Mouse (Mus musculus): ENCODE measurements around the gene Wdr18.

Gene Wdr18

GRCm38 (mm10) chr10:79979401-79980155 lies 19.6 kb downstream of the Wdr18 start:
- no peak for DNase-seq

- DNase-seq: no peak
Observed at GRCm38 (mm10) chr10:79983205-79983604, 23.3 kb downstream of the Wdr18 start.

GRCm38 (mm10) chr10:79983670-79984069 lies 23.7 kb downstream of the Wdr18 start:
- DNase-seq: peak; percentile 83

GRCm38 (mm10) chr10:79984195-79984816 lies 24.4 kb downstream of the Wdr18 start, which contains the start of gene Tmem259:
Tmem259 (minus strand) TSS chr10:79984330.
- peak; percentile 94 for DNase-seq

GRCm38 (mm10) chr10:79984871-79985270 lies 24.9 kb downstream of the Wdr18 start:
- peak; percentile 99 for DNase-seq

- DNase-seq: peak; percentile 65
Observed at GRCm38 (mm10) chr10:79985334-79986231, 25.6 kb downstream of the Wdr18 start.

GRCm38 (mm10) chr10:79986232-79986878 lies 26.4 kb downstream of the Wdr18 start:
- no peak for DNase-seq

- DNase-seq: peak; percentile 90
Observed at GRCm38 (mm10) chr10:79986963-79987362, 27.0 kb downstream of the Wdr18 start.

GRCm38 (mm10) chr10:79987771-79988505 lies 28.0 kb downstream of the Wdr18 start:
- no peak for DNase-seq

- DNase-seq: peak; percentile 87
Observed at GRCm38 (mm10) chr10:79988506-79989271, 28.7 kb downstream of the Wdr18 start, which contains the start of gene Cnn2. Cnn2 (plus strand) TSS chr10:79988584.

GRCm38 (mm10) chr10:79989272-79989786 lies 29.4 kb downstream of the Wdr18 start:
- DNase-seq: no peak

GRCm38 (mm10) chr10:79989870-79990269 lies 29.9 kb downstream of the Wdr18 start:
- peak; percentile 63 for DNase-seq

GRCm38 (mm10) chr10:79991099-79991498 lies 31.1 kb downstream of the Wdr18 start:
- DNase-seq: no peak

- no peak for DNase-seq
Observed at GRCm38 (mm10) chr10:79991548-79991947, 31.6 kb downstream of the Wdr18 start.

GRCm38 (mm10) chr10:79994397-79995115 lies 34.6 kb downstream of the Wdr18 start:
- peak; percentile 64 for DNase-seq

GRCm38 (mm10) chr10:79995636-79996035 lies 35.7 kb downstream of the Wdr18 start:
- no peak for DNase-seq

- DNase-seq: peak; percentile 97
Observed at GRCm38 (mm10) chr10:79996272-79997033, 36.5 kb downstream of the Wdr18 start, which contains the start of gene Abca7. Abca7 (plus strand) TSS chr10:79996494.

GRCm38 (mm10) chr10:79997034-79997760 lies 37.2 kb downstream of the Wdr18 start:
- DNase-seq: peak; percentile 80
